Mouse (Mus musculus): Measurements from ENCODE around the gene Abi3bp. TPM values are rescaled to one million over a fixed set of nuclear protein-coding genes. Genes with fewer than 3 reads are reported as not detected.

The Abi3bp gene
- polyA plus RNA-seq, 1 experiment from 2014 or later, result 0.38 TPM

DNA sequence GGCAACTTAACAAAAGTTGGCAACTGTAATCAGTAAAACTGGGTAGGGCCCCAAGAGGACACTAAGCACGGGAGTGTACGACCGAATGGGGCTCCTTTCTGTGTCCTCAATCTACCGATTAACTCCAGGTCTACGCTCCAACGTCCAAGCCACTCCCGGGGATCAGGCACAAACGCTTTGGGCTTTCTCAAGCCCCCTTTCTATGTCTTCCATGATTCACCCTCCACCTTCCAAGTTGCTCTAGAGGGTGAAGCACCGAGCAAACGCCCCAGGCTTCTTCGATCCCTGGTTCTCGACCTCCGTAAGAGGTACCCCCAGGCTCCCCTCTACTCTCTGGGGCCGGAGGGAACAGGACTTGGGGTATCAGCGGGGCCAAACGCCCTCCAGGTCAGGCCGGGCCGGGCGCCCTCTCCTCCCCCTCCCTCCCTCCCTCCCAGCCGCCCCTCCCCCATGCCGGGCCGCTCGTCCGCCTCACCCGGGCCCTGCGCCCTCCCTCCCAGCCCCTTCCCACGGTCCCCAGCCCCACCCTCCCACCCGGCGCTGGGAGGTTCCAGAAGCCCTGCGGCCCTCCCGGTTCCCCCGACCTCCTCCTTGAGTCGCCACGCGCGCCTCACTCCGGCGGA lies 239.0 kb downstream of the Abi3bp start:
- peaks cover 8% of the 10 kb centered on the region for H3K36me3 ChIP-seq
- under 1% methylated on average over 23 of the region's 38 CpGs for WGBS

DNA sequence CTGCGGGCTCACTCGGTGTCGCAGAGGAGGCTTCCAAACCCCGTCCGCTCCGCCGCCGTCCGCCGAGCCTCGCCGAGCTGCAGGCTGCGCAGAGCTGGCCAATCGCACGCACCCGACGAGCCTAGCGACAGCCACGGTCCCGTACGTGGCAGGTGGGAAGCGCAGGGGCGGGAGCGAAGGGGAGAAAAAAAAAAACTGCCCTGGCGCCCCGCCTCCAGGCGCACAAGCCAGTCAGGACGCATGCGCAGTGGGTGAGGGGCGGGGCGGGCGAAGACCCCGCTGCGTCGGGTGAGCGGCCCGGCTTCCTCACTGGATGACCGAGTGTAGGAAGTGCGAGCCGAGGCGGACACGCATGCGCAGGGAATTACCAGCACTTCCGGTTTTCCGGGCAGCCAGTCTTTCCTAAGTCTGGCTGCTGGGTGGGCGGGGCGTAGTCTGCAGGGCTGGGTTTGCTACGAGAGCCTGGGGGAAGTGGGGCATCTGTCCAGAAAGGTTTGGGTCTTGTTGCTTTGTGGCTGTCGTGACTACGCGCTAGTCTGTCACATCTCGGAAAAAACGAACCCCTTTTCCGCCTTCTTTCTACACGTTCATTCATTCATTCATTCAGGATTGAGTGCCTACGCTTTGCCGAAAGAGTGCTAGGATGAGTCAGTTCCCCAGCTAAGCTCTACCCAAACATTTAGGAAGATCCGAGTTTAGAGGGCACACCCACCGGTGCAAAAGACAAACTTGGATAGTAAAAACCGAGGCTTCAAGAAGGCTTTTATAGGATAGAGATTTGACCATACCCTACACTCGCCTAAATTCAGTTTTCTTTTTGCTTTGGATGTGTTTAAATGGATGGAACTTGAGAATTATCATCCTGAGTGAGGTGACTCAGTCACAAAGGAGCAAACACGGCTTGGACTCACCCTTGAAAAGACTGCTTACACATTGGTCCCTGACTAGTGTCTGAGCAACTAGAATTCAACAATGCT lies 239.8 kb downstream of the Abi3bp start, which contains the start of gene Tfg:
Tfg (minus strand) TSS at position 227 of the 977 bp plus-strand sequence.
- WGBS, result under 1% methylated on average over 62 of the region's 62 CpGs

More for the DNA sequence above, 239.0 kb downstream of the Abi3bp start:
- Histone ChIP-seq H3K4me1 (replicated peaks) (peaks cover 27% of the 10 kb centered on the region), H3K27me3 (no peaks in the 10 kb centered on the region), H3K9me3 (no peaks in the 10 kb centered on the region), H3K4me3 (peak overlapping the region; percentile 77), H3K4me2 (peak overlapping the region; percentile 74), H3K27ac (peak overlapping the region; percentile 98), H3K9ac (peak overlapping the region; percentile 87)
- ATAC-seq (ENCODE audit: low FRiP score), result peak; percentile 86

DNA sequence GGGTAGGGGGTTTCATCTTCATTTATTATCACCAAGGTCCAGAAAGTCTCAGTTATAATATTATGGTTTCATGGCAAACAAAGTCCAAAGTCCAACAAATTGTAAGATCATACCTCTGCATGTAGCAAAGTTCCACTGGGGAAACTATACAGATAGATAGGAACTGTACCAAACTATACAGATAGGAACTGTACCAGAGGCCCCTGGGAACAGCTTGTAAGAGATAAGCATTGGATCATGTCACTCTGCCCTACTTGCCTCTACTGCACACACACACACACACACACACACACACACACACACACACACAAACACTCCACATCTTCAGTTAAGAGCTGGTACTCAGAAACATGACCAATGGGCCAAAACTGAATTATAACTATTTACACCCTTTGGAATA lies 241.4 kb downstream of the Abi3bp start:
- H3K9me3 ChIP-seq, result no peaks in the 10 kb centered on the region
- H3K4me2 ChIP-seq, result no peak overlapping the region
- no peak overlapping the region for H3K4me3 ChIP-seq
- H3K36me3 ChIP-seq, result no peaks in the 10 kb centered on the region
- H3K4me1 ChIP-seq (replicated peaks), result peaks cover 24% of the 10 kb centered on the region
- no peak for ATAC-seq (ENCODE audit: low FRiP score)
- no peaks in the 10 kb centered on the region for H3K27me3 ChIP-seq
- no peak overlapping the region for H3K27ac ChIP-seq
- no peak overlapping the region for H3K9ac ChIP-seq

More for the DNA sequence above, 239.8 kb downstream of the Abi3bp start, which contains the start of gene Tfg:
- H3K4me3 ChIP-seq, result peak within 1 kb of the TSS; percentile 77
- peaks cover 2% of the 10 kb centered on the region; the same call in 1 of the 2 replicates for H3K36me3 ChIP-seq
- ATAC-seq (ENCODE audit: low FRiP score), result peak; percentile 98
- no peaks in the 10 kb centered on the region for H3K9me3 ChIP-seq
- H3K27me3 ChIP-seq, result no peaks in the 10 kb centered on the region
- H3K9ac ChIP-seq, result peak within 1 kb of the TSS; percentile 87
- H3K4me1 ChIP-seq (replicated peaks), result peaks cover 27% of the 10 kb centered on the region
- peak within 1 kb of the TSS; percentile 74 for H3K4me2 ChIP-seq
- H3K27ac ChIP-seq, result peak within 1 kb of the TSS; percentile 98

DNA sequence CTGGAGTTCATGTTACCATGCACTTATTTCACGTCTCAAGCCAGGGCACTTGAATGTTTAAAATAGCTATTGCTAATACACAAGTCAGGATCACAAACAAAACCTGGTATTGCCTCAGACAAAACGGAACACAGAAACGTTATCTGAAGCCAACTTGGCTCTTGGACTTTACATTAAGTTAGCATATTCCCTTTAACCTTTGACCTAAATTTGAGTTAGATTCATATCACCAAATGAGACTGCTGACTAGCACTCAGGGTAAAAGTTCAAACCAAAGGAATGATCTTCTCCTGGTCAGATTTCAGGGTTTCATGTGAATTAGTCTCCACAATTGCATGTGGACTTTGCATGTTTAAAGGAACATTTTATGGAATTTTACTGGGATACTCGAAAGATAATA lies 244.7 kb downstream of the Abi3bp start:
- H3K9ac ChIP-seq, result no peak overlapping the region
- ATAC-seq (ENCODE audit: low FRiP score), result no peak
- no peak overlapping the region for H3K4me2 ChIP-seq
- H3K27me3 ChIP-seq, result no peaks in the 10 kb centered on the region
- WGBS, result 67% methylated on average over 4 of the region's 4 CpGs
- no peaks in the 10 kb centered on the region for H3K36me3 ChIP-seq
- peaks cover 5% of the 10 kb centered on the region for H3K4me1 ChIP-seq (replicated peaks)
- no peak overlapping the region for H3K4me3 ChIP-seq
- no peak overlapping the region for H3K27ac ChIP-seq
- H3K9me3 ChIP-seq, result no peaks in the 10 kb centered on the region

DNA sequence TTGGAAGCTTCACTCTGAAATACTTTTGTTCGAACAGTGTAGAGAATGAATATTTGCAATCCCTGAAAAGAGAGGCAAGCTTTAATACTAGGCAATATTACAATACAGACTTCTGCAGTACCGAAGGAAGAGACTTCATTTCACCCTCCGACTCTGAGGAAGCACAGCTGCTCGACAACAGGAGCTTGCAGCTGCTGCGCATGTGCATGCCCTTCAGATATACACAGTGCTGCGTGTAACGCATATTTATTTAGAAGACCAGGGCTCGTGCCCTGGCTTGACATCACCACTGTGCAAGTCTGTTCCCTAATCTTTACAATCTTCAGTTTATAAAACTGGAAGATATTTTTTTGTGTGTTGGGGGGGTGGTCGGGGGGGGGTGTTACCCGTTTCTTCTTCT lies 247.2 kb downstream of the Abi3bp start:
- WGBS, result 77% methylated on average over 10 of the region's 10 CpGs

DNA sequence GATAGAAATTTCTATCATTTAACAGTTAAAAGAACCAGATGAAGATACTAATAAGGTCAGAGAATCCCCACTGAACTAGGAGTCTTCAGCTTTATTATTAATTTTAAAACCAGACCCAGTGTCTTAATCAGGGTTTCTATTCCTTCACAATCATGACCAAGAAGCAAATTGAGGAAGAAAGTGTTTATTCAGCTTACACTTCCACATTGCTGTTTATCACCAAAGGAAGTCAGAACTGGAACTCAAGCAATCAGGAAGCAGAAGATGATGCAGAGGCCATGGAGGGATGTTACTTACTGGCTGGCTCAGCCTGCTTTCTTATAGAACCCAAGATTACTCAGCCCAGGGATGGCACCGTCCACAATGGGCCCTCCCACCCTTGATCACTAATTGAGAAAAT lies 251.4 kb downstream of the Abi3bp start:
- no peaks in the 10 kb centered on the region for H3K4me1 ChIP-seq (replicated peaks)
- no peaks in the 10 kb centered on the region for H3K36me3 ChIP-seq
- H3K4me2 ChIP-seq, result no peak overlapping the region
- 8% methylated on average over 1 of the region's 1 CpGs for WGBS
- H3K27me3 ChIP-seq, result no peaks in the 10 kb centered on the region
- H3K9me3 ChIP-seq, result no peaks in the 10 kb centered on the region
- H3K4me3 ChIP-seq, result no peak overlapping the region
- H3K9ac ChIP-seq, result no peak overlapping the region
- ATAC-seq (ENCODE audit: low FRiP score), result no peak
- H3K27ac ChIP-seq, result no peak overlapping the region

More for the DNA sequence above, 247.2 kb downstream of the Abi3bp start:
- Histone ChIP-seq H3K36me3 (no peaks in the 10 kb centered on the region), H3K9me3 (no peaks in the 10 kb centered on the region), H3K4me3 (no peak overlapping the region), H3K9ac (no peak overlapping the region), H3K4me1 (replicated peaks) (no peaks in the 10 kb centered on the region), H3K4me2 (no peak overlapping the region), H3K27ac (no peak overlapping the region), H3K27me3 (no peaks in the 10 kb centered on the region)
- no peak for ATAC-seq (ENCODE audit: low FRiP score)

Other genes with a start within 250 kb of the Abi3bp start
- 153 and 157 TPM in 2 replicates for gene Tfg, start 239.6 kb downstream of the Abi3bp start, polyA plus RNA-seq (2015; fragmentation: Nextera tagmentation; extraction: Ambion mirVana)